Mouse (Mus musculus) cerebellum, postnatal 14 days (tissue): Measurements from ENCODE around the gene A3galt2.

Experiments used
- DNase-seq, 2 experiments: peaks; one replicate each; pipeline ENCODE4 v3.0.0; 2021; ENCODE audit warnings: mixed read lengths in 2 of 2

Gene A3galt2

GRCm38 (mm10) chr4:128728431-128728851 is 26.7 kb upstream of the A3galt2 start:
- DNase-seq: no peak

GRCm38 (mm10) chr4:128729033-128729708 is 26.0 kb upstream of the A3galt2 start:
- peak; percentile 81 to 90 for DNase-seq

- DNase-seq: peak in 1 of 2 experiments; percentile 58
Measured at GRCm38 (mm10) chr4:128729709-128730037, 25.5 kb upstream of the A3galt2 start.

GRCm38 (mm10) chr4:128730271-128730670 is 24.9 kb upstream of the A3galt2 start:
- no peak for DNase-seq

- DNase-seq: peak; percentile 64
Measured at GRCm38 (mm10) chr4:128732794-128733193, 22.4 kb upstream of the A3galt2 start.

- no peak for DNase-seq
Measured at GRCm38 (mm10) chr4:128733496-128733895, 21.7 kb upstream of the A3galt2 start.

GRCm38 (mm10) chr4:128734217-128734616 is 20.9 kb upstream of the A3galt2 start:
- peak; percentile 65 to 69 for DNase-seq

- DNase-seq: peak; percentile 65 to 68
Measured at GRCm38 (mm10) chr4:128734721-128735671, 20.2 kb upstream of the A3galt2 start.

GRCm38 (mm10) chr4:128737137-128737589 is 18.0 kb upstream of the A3galt2 start:
- no peak for DNase-seq

GRCm38 (mm10) chr4:128737825-128738610 is 17.1 kb upstream of the A3galt2 start:
- DNase-seq: peak in 1 of 2 experiments; percentile 63

GRCm38 (mm10) chr4:128740878-128741277 is 14.3 kb upstream of the A3galt2 start:
- DNase-seq: no peak

- no peak for DNase-seq
Measured at GRCm38 (mm10) chr4:128741906-128742305, 13.3 kb upstream of the A3galt2 start.

- no peak for DNase-seq
Measured at GRCm38 (mm10) chr4:128742379-128742970, 12.7 kb upstream of the A3galt2 start.

GRCm38 (mm10) chr4:128743031-128743626 is 12.0 kb upstream of the A3galt2 start:
- DNase-seq: no peak

GRCm38 (mm10) chr4:128745160-128745559 is 10.0 kb upstream of the A3galt2 start:
- DNase-seq: no peak

- peak; percentile 57 to 62 for DNase-seq
Measured at GRCm38 (mm10) chr4:128747614-128748270, 7.4 kb upstream of the A3galt2 start.

GRCm38 (mm10) chr4:128748309-128748708 is 6.9 kb upstream of the A3galt2 start:
- no peak for DNase-seq

GRCm38 (mm10) chr4:128751006-128751405 is 4.2 kb upstream of the A3galt2 start:
- DNase-seq: peak in 1 of 2 experiments; percentile 30

- DNase-seq: peak in 1 of 2 experiments; percentile 46
Measured at GRCm38 (mm10) chr4:128752031-128752757, 3.0 kb upstream of the A3galt2 start.

- no peak for DNase-seq
Measured at GRCm38 (mm10) chr4:128753571-128753970, 1.6 kb upstream of the A3galt2 start.

GRCm38 (mm10) chr4:128755900-128756299 is 736 bp downstream of the A3galt2 start:
- DNase-seq: peak; percentile 57 to 58
